Mouse (Mus musculus) left cerebral cortex, postnatal 14 days (tissue): ENCODE results near the gene Irgc1. TPM values are rescaled to one million over a fixed set of nuclear protein-coding genes. Genes with fewer than 3 reads are reported as not detected.
A peak's percentile ranks its signal among the peaks of the same experiment; 100 is the strongest.

Source experiments
- DNase-seq, 2 experiments: peaks; one replicate each; pipeline ENCODE4 v3.0.0; 2021 to 2022; ENCODE audit warnings: low spot score in 2 of 2, mixed read lengths in 1 of 2
- intact Hi-C: fragments of 180-260 bp; cut with DNase I; formaldehyde crosslinking; loops from one replicate; pipeline ENCODE4 v1.15.1; 2025
- total RNA-seq, 2 experiments: library from RNA; stranded (reverse); gene quantifications; 2 replicates each; pipeline ENCODE4 v1.2.3; 2021

The Irgc1 gene
- total RNA-seq, 2 experiments from 2014 or later = 0.19 TPM; not detected in 1

GRCm38 (mm10) chr7:24473913-24474529, 21.9 kb upstream of the Irgc1 start:
- intact Hi-C loops = no loop called here
- DNase-seq = peak; percentile 75 to 84

- DNase-seq = no peak
- intact Hi-C loops = no loop called here
Observed at GRCm38 (mm10) chr7:24472937-24473336, 20.8 kb upstream of the Irgc1 start.

GRCm38 (mm10) chr7:24472442-24472841, 20.3 kb upstream of the Irgc1 start:
- intact Hi-C loops = no loop called here
- DNase-seq = no peak

GRCm38 (mm10) chr7:24470356-24470755, 18.3 kb upstream of the Irgc1 start:
- intact Hi-C loops = no loop called here
- no peak for DNase-seq

GRCm38 (mm10) chr7:24469126-24469525, 17.0 kb upstream of the Irgc1 start:
- intact Hi-C loops = no loop called here

GRCm38 (mm10) chr7:24467886-24468285, 15.8 kb upstream of the Irgc1 start:
- intact Hi-C loops = no loop called here
- no peak for DNase-seq

More at GRCm38 (mm10) chr7:24469126-24469525, 17.0 kb upstream of the Irgc1 start:
- DNase-seq = no peak

GRCm38 (mm10) chr7:24466835-24467234, 14.7 kb upstream of the Irgc1 start:
- intact Hi-C loops = no loop called here
- DNase-seq = no peak

- no peak for DNase-seq
- intact Hi-C loops = no loop called here
Observed at GRCm38 (mm10) chr7:24462388-24463319, 10.6 kb upstream of the Irgc1 start, which contains the start of gene Plaur. TSS of gene Plaur (plus strand) at chr7:24462484.

GRCm38 (mm10) chr7:24461376-24462051, 9.4 kb upstream of the Irgc1 start:
- intact Hi-C loops = no loop called here
- DNase-seq = no peak

GRCm38 (mm10) chr7:24459843-24460242, 7.7 kb upstream of the Irgc1 start:
- intact Hi-C loops = no loop called here
- no peak for DNase-seq

- intact Hi-C loops = no loop called here
- DNase-seq = no peak
Observed at GRCm38 (mm10) chr7:24459440-24459839, 7.3 kb upstream of the Irgc1 start.

- no peak for DNase-seq
- intact Hi-C loops = no loop called here
Observed at GRCm38 (mm10) chr7:24457726-24458370, 5.8 kb upstream of the Irgc1 start.

GRCm38 (mm10) chr7:24455726-24456125, 3.6 kb upstream of the Irgc1 start:
- no peak for DNase-seq
- intact Hi-C loops = no loop called here

GRCm38 (mm10) chr7:24454199-24454598, 2.1 kb upstream of the Irgc1 start:
- intact Hi-C loops = no loop called here
- no peak for DNase-seq

- intact Hi-C loops = no loop called here
- DNase-seq = no peak
Observed at GRCm38 (mm10) chr7:24450585-24451017, 1.5 kb downstream of the Irgc1 start.

- intact Hi-C loops = no loop called here
- DNase-seq = no peak
Observed at GRCm38 (mm10) chr7:24448782-24449517, 3.1 kb downstream of the Irgc1 start.

- intact Hi-C loops = no loop called here
- DNase-seq = peak; percentile 30 to 66
Observed at GRCm38 (mm10) chr7:24446697-24447340, 5.3 kb downstream of the Irgc1 start.

GRCm38 (mm10) chr7:24445266-24445926, 6.7 kb downstream of the Irgc1 start:
- intact Hi-C loops = no loop called here
- no peak for DNase-seq
